Mouse (Mus musculus) testis, adult 2 months (tissue): ENCODE measurements at regions not wholly inside any gene's neighbourhood (a gene's known extent, or its start where the extent isn't known, plus 50 kb on each side); places are given as distances from the start of the nearest gene placed in this dataset.

ENCODE experiments used
- CTCF ChIP-seq: fragments of 200-500 bp; IDR thresholded peaks from 2 replicates; pipeline ENCODE4 v1.5.1; 2012; ENCODE audit warnings: low read depth, mild to moderate bottlenecking, inconsistent platforms, low read length, moderate library complexity; ENCODE audit not compliant: control insufficient read depth, insufficient read depth, insufficient replicate concordance
- POLR2A ChIP-seq: fragments of 200-500 bp; IDR thresholded peaks from 2 replicates; pipeline ENCODE4 v1.6.1; 2012; ENCODE audit warnings: low read depth, mild to moderate bottlenecking, inconsistent platforms, low read length, moderate library complexity; ENCODE audit not compliant: control insufficient read depth

GRCm38 (mm10) chr5:12782681-12783080 is 342.5 kb upstream of the Sema3a start:
- TF ChIP-seq POLR2A (no peak), CTCF (no peak)
